Mouse (Mus musculus) limb, embryonic 13.5 days (tissue): ENCODE measurements around the gene Zc3hav1. TPM values are rescaled to one million over a fixed set of nuclear protein-coding genes. Genes with fewer than 3 reads are reported as not detected.

Experiments used
- ATAC-seq: fragments of 200-750 bp; cut with Nextera tagmentation; 2 replicates; pipeline ENCODE4 v1.8.0; 2017; ENCODE audit warnings: low read depth, moderate number of reproducible peaks, moderate TSS enrichment; ENCODE audit not compliant: low FRiP score
- H3K27ac ChIP-seq: fragments of 300-500 bp; sonication (generic); 2 replicates; pipeline ENCODE4 v1.5.1; 2015; ENCODE audit warnings: inconsistent platforms, mild to moderate bottlenecking, moderate library complexity
- H3K27me3 ChIP-seq: fragments of 300-500 bp; sonication (generic); 2 replicates; pipeline ENCODE4 v1.6.1; 2015; ENCODE audit warnings: mild to moderate bottlenecking, inconsistent platforms
- H3K36me3 ChIP-seq: fragments of 300-500 bp; sonication (generic); 2 replicates; pipeline ENCODE4 v1.6.1; 2015; ENCODE audit warnings: inconsistent platforms, mild to moderate bottlenecking, moderate library complexity
- H3K4me1 ChIP-seq: fragments of 300-500 bp; sonication (generic); 2 replicates; pipeline ENCODE4 v1.6.1; 2015; ENCODE audit warnings: inconsistent platforms
- H3K4me2 ChIP-seq: fragments of 300-500 bp; sonication (generic); replicated peaks from 2 replicates; pipeline ENCODE4 v1.6.1; 2015; ENCODE audit warnings: inconsistent platforms, mild to moderate bottlenecking, moderate library complexity
- H3K4me3 ChIP-seq: fragments of 300-500 bp; sonication (generic); 2 replicates; pipeline ENCODE4 v1.5.1; 2015; ENCODE audit warnings: moderate library complexity, mild to moderate bottlenecking, inconsistent platforms
- H3K9ac ChIP-seq: fragments of 300-500 bp; sonication (generic); 2 replicates; pipeline ENCODE4 v1.6.1; 2015; ENCODE audit warnings: mild to moderate bottlenecking, inconsistent platforms
- H3K9me3 ChIP-seq: fragments of 300-500 bp; sonication (generic); 2 replicates; pipeline ENCODE4 v1.6.1; 2016; ENCODE audit warnings: inconsistent platforms
- WGBS: fragments of 180-500 bp; shearing (Covaris S2); methylation state at CpG from one replicate; pipeline ENCODE4 v1.1.7; 2015; 5-methylcytosine and 5-hydroxymethylcytosine counted together
- polyA plus RNA-seq: library from polyadenylated mRNA; unstranded; fragments of >200 nt; fragmentation: Nextera tagmentation; extraction: Ambion mirVana; gene quantifications from 2 replicates; pipeline ENCODE4 v1.2.1, GENCODE M21; 2015

The Zc3hav1 gene
- 2.9 and 3.3 TPM in 2 replicates for polyA plus RNA-seq

- Histone ChIP-seq H3K4me1 (peaks cover 10% of the 10 kb centered on the region; the same call in 1 of the 2 replicates), H3K9me3 (no peaks in the 10 kb centered on the region), H3K27me3 (peaks cover 84% of the 10 kb centered on the region), H3K4me2 (peak within 1 kb of the TSS; percentile 74), H3K9ac (peak within 1 kb of the TSS; percentile 61), H3K27ac (no peak within 1 kb of the TSS), H3K36me3 (no peaks in the 10 kb centered on the region), H3K4me3 (peak within 1 kb of the TSS; percentile 61)
- ATAC-seq: peak; percentile 79
- under 1% methylated on average over 87 of the region's 87 CpGs for WGBS
Measured at GRCm38 (mm10) chr6:38353811-38354722, at the start of gene Zc3hav1. Gene Zc3hav1 (minus strand): TSS chr6:38354603.

GRCm38 (mm10) chr6:38389671-38390070 is 35.3 kb upstream of the Zc3hav1 start:
- Histone ChIP-seq H3K4me1 (no peaks in the 10 kb centered on the region), H3K36me3 (peaks cover 42% of the 10 kb centered on the region), H3K27me3 (no peaks in the 10 kb centered on the region), H3K9ac (no peak overlapping the region), H3K9me3 (no peaks in the 10 kb centered on the region), H3K27ac (no peak overlapping the region), H3K4me2 (no peak overlapping the region), H3K4me3 (no peak overlapping the region)
- WGBS: 82% methylated on average over 3 of the region's 3 CpGs
- ATAC-seq: no peak

- no peaks in the 10 kb centered on the region for H3K9me3 ChIP-seq
- ATAC-seq: peak; percentile 88
- H3K4me2 ChIP-seq: peak within 1 kb of the TSS; percentile 78
- H3K9ac ChIP-seq: peak within 1 kb of the TSS; percentile 73
- peak within 1 kb of the TSS; percentile 66 for H3K4me3 ChIP-seq
- no peak within 1 kb of the TSS for H3K27ac ChIP-seq
- H3K36me3 ChIP-seq: peaks cover 16% of the 10 kb centered on the region
- WGBS: under 1% methylated on average over 26 of the region's 26 CpGs
- H3K4me1 ChIP-seq: peaks cover 6% of the 10 kb centered on the region; the same call in 1 of the 2 replicates
- H3K27me3 ChIP-seq: no peaks in the 10 kb centered on the region
Measured at GRCm38 (mm10) chr6:38381129-38381771, 26.8 kb upstream of the Zc3hav1 start, which contains the start of gene Ttc26. Gene Ttc26 (plus strand): TSS chr6:38381469.

GRCm38 (mm10) chr6:38380764-38381128 is 26.3 kb upstream of the Zc3hav1 start:
- whole genome bisulfite sequencing: 4% methylated on average over 4 of the region's 4 CpGs
- Histone ChIP-seq H3K27me3 (no peaks in the 10 kb centered on the region), H3K27ac (no peak overlapping the region), H3K36me3 (peaks cover 11% of the 10 kb centered on the region), H3K9ac (peak overlapping the region; percentile 73), H3K9me3 (no peaks in the 10 kb centered on the region), H3K4me2 (peak overlapping the region; percentile 78), H3K4me3 (peak overlapping the region; percentile 66), H3K4me1 (peaks cover 6% of the 10 kb centered on the region; the same call in 1 of the 2 replicates)
- ATAC-seq: 0 out of 2 replicates have a peak, but pooled peaks have one; percentile 8

GRCm38 (mm10) chr6:38374271-38374670 is 19.9 kb upstream of the Zc3hav1 start:
- H3K4me3 ChIP-seq: no peak overlapping the region
- WGBS: 56% methylated on average over 1 of the region's 1 CpGs
- ATAC-seq: no peak
- H3K4me2 ChIP-seq: no peak overlapping the region
- H3K9ac ChIP-seq: no peak overlapping the region
- no peaks in the 10 kb centered on the region for H3K27me3 ChIP-seq
- no peaks in the 10 kb centered on the region for H3K36me3 ChIP-seq
- no peaks in the 10 kb centered on the region for H3K4me1 ChIP-seq
- H3K9me3 ChIP-seq: peaks cover 13% of the 10 kb centered on the region
- H3K27ac ChIP-seq: no peak overlapping the region

- Histone ChIP-seq H3K36me3 (no peaks in the 10 kb centered on the region), H3K9ac (no peak overlapping the region), H3K4me1 (no peaks in the 10 kb centered on the region), H3K27me3 (no peaks in the 10 kb centered on the region), H3K4me3 (no peak overlapping the region), H3K4me2 (no peak overlapping the region), H3K27ac (no peak overlapping the region), H3K9me3 (peaks cover 13% of the 10 kb centered on the region)
- no peak for ATAC-seq
- WGBS: 77% methylated on average over 3 of the region's 3 CpGs
Measured at GRCm38 (mm10) chr6:38369945-38370344, 15.5 kb upstream of the Zc3hav1 start.

- Histone ChIP-seq H3K4me1 (no peaks in the 10 kb centered on the region), H3K27ac (no peak overlapping the region), H3K4me3 (no peak overlapping the region), H3K9ac (no peak overlapping the region), H3K4me2 (no peak overlapping the region), H3K36me3 (no peaks in the 10 kb centered on the region), H3K27me3 (no peaks in the 10 kb centered on the region), H3K9me3 (no peaks in the 10 kb centered on the region)
- ATAC-seq: no peak
Measured at GRCm38 (mm10) chr6:38364121-38364520, 9.7 kb upstream of the Zc3hav1 start.

- H3K36me3 ChIP-seq: no peaks in the 10 kb centered on the region
- 41% methylated on average over 4 of the region's 4 CpGs for WGBS
- no peaks in the 10 kb centered on the region for H3K4me1 ChIP-seq
- peaks cover under 1% of the 10 kb centered on the region; the same call in 1 of the 2 replicates for H3K27me3 ChIP-seq
- no peak overlapping the region for H3K4me2 ChIP-seq
- H3K9ac ChIP-seq: no peak overlapping the region
- no peak overlapping the region for H3K4me3 ChIP-seq
- H3K9me3 ChIP-seq: no peaks in the 10 kb centered on the region
- H3K27ac ChIP-seq: no peak overlapping the region
- no peak for ATAC-seq
Measured at GRCm38 (mm10) chr6:38363370-38363769, 9.0 kb upstream of the Zc3hav1 start.

GRCm38 (mm10) chr6:38361937-38362336 is 7.5 kb upstream of the Zc3hav1 start:
- peaks cover 15% of the 10 kb centered on the region for H3K27me3 ChIP-seq
- no peaks in the 10 kb centered on the region for H3K4me1 ChIP-seq
- no peak overlapping the region for H3K4me3 ChIP-seq
- no peak overlapping the region for H3K9ac ChIP-seq
- H3K36me3 ChIP-seq: no peaks in the 10 kb centered on the region
- H3K27ac ChIP-seq: no peak overlapping the region
- no peak overlapping the region for H3K4me2 ChIP-seq
- no peak for ATAC-seq
- WGBS: 52% methylated on average over 1 of the region's 1 CpGs
- no peaks in the 10 kb centered on the region for H3K9me3 ChIP-seq

- no peak overlapping the region for H3K9ac ChIP-seq
- H3K27ac ChIP-seq: no peak overlapping the region
- WGBS: 80% methylated on average over 4 of the region's 4 CpGs
- no peak overlapping the region for H3K4me3 ChIP-seq
- ATAC-seq: no peak
- H3K4me1 ChIP-seq: no peaks in the 10 kb centered on the region
- no peak overlapping the region for H3K4me2 ChIP-seq
- H3K9me3 ChIP-seq: no peaks in the 10 kb centered on the region
- H3K36me3 ChIP-seq: no peaks in the 10 kb centered on the region
- peaks cover 24% of the 10 kb centered on the region for H3K27me3 ChIP-seq
Measured at GRCm38 (mm10) chr6:38361065-38361464, 6.7 kb upstream of the Zc3hav1 start.

GRCm38 (mm10) chr6:38359736-38360499 is 5.5 kb upstream of the Zc3hav1 start:
- H3K36me3 ChIP-seq: no peaks in the 10 kb centered on the region
- H3K4me1 ChIP-seq: no peaks in the 10 kb centered on the region
- H3K4me3 ChIP-seq: no peak overlapping the region
- ATAC-seq: no peak
- H3K9ac ChIP-seq: no peak overlapping the region
- no peaks in the 10 kb centered on the region for H3K9me3 ChIP-seq
- WGBS: 84% methylated on average over 12 of the region's 12 CpGs
- H3K27ac ChIP-seq: no peak overlapping the region
- no peak overlapping the region for H3K4me2 ChIP-seq
- H3K27me3 ChIP-seq: peaks cover 34% of the 10 kb centered on the region
